In genomic region chr10:111318021-111318420, GRCm38 (mm10) we compare ENCODE assay signal across 9 mouse cellular contexts. TPM values are rescaled to one million over a fixed set of nuclear protein-coding genes. Genes with fewer than 3 reads are reported as not detected.
A peak's percentile ranks its signal among the peaks of the same experiment; 100 is the strongest.
DNase-seq lines count a peak whose midpoint lies in the region; ATAC-seq lines count a peak whose summit lies in the region.
"Had no signal": no experiment of that assay in that cellular context is flagged by ENCODE, and none has a peak within 500 bp of the region (broad histone marks: within the 10 kb centered on the region; RNA-seq: fewer than 3 reads in every experiment).

No protein-coding gene starts in this region.

- no peaks in the 10 kb centered on the region for H3K9me3 ChIP-seq in midbrain, embryonic 11.5 days (ENCODE audit: control insufficient read depth, low read length)
- H3K9me3 ChIP-seq in midbrain, embryonic 10.5 days (replicated peaks): no peaks in the 10 kb centered on the region
- H3K9me3 ChIP-seq: limb, embryonic 13.5 days had no signal

- DNase-seq in heart, adult 11 months: peak; percentile 75
- DNase-seq in heart, postnatal 36 days: no peak
- DNase-seq in midbrain, embryonic 11.5 days (ENCODE audit: low spot score, missing footprints): peak; percentile 57
- no peak for DNase-seq in midbrain, embryonic 10.5 days (ENCODE audit: low spot score)
- DNase-seq in left cerebral cortex, adult 18-20 months (ENCODE audit: low spot score in 2 of 2): peak; percentile 62 to 68
- DNase-seq in right cerebral cortex, postnatal 36 days (ENCODE audit: low spot score in 2 of 2): peak; percentile 55 to 80
- DNase-seq in heart, postnatal 4 days: no peak
- DNase-seq: embryo, embryonic 11 days had no signal

- WGBS in midbrain, embryonic 11.5 days: 82% methylated on average over 3 of the region's 3 CpGs
- 77% methylated on average over 3 of the region's 3 CpGs for WGBS in midbrain, embryonic 10.5 days

- intact Hi-C loops in heart, postnatal 36 days (cut with DNase I): no loop called here

- no peak overlapping the region for H3K4me3 ChIP-seq in midbrain, embryonic 11.5 days (ENCODE audit: low read depth, low read length)
- H3K4me3 ChIP-seq in midbrain, embryonic 10.5 days: no peak overlapping the region
- H3K4me3 ChIP-seq: limb, embryonic 13.5 days had no signal

- ATAC-seq in midbrain, embryonic 11.5 days (ENCODE audit: low FRiP score): no peak

- no peak overlapping the region for H3K27ac ChIP-seq in midbrain, embryonic 11.5 days (ENCODE audit: low read depth, low read length)
- H3K27ac ChIP-seq in midbrain, embryonic 10.5 days (replicated peaks): no peak overlapping the region
- H3K27ac ChIP-seq: limb, embryonic 13.5 days had no signal

- no peak overlapping the region for H3K4me2 ChIP-seq in midbrain, embryonic 11.5 days
- H3K4me2 ChIP-seq: limb, embryonic 13.5 days had no signal

- H3K36me3 ChIP-seq in midbrain, embryonic 11.5 days (ENCODE audit: control insufficient read depth, insufficient read depth, low read length): no peaks in the 10 kb centered on the region
- no peaks in the 10 kb centered on the region for H3K36me3 ChIP-seq in midbrain, embryonic 10.5 days
- H3K36me3 ChIP-seq: limb, embryonic 13.5 days had no signal

- H3K9ac ChIP-seq in midbrain, embryonic 11.5 days (ENCODE audit: low read length): no peak overlapping the region
- H3K9ac ChIP-seq: limb, embryonic 13.5 days had no signal

- H3K27me3 ChIP-seq in midbrain, embryonic 11.5 days (ENCODE audit: control insufficient read depth, insufficient read depth, low read length): no peaks in the 10 kb centered on the region
- no peaks in the 10 kb centered on the region for H3K27me3 ChIP-seq in midbrain, embryonic 10.5 days (ENCODE audit: low read depth, poor library complexity, severe bottlenecking)
- H3K27me3 ChIP-seq: limb, embryonic 13.5 days had no signal

- H3K4me1 ChIP-seq in midbrain, embryonic 11.5 days (ENCODE audit: control insufficient read depth, insufficient read depth, low read length): no peaks in the 10 kb centered on the region
- H3K4me1 ChIP-seq in midbrain, embryonic 10.5 days: no peaks in the 10 kb centered on the region

RNA-seq across cellular contexts. Expression of gene Bbs10, which starts 19.5 kb away (rescaled TPM):
- total RNA-seq in heart, postnatal 36 days (2021): 1 to 10 TPM; 2.2 to 3.0 TPM
- polyA plus RNA-seq in midbrain, embryonic 11.5 days (2014; fragmentation: Nextera tagmentation; extraction: Ambion mirVana): 7.7 and 9.0 TPM in 2 replicates
- polyA plus RNA-seq in midbrain, embryonic 10.5 days (2016; fragmentation: Nextera tagmentation; extraction: Ambion mirVana): 6.8 and 7.7 TPM in 2 replicates
- total RNA-seq in left cerebral cortex, adult 18-20 months (2021): 1 to 10 TPM; 4.4 to 6.4 TPM
- 1 to 10 TPM; 2.8 to 2.9 TPM for total RNA-seq in heart, postnatal 4 days (2021)

Comparison
In these comparisons a context has a peak if more than half of its experiments do, and no peak if none do; other contexts are left out.
1. DNase-seq: peak in heart, adult 11 months (single experiment), midbrain, embryonic 11.5 days (single experiment), left cerebral cortex, adult 18-20 months (2 of 2) and right cerebral cortex, postnatal 36 days (2 of 2); none in heart, postnatal 36 days (0 of 2), midbrain, embryonic 10.5 days (single experiment) and heart, postnatal 4 days (single experiment).